Mouse (Mus musculus): ENCODE results near the gene Krtap3-1. TPM values are rescaled to one million over a fixed set of nuclear protein-coding genes. Genes with fewer than 3 reads are reported as not detected.

Krtap3-1 gene
- total and polyA plus RNA-seq, 2 experiments from 2014 or later: not detected

DNA sequence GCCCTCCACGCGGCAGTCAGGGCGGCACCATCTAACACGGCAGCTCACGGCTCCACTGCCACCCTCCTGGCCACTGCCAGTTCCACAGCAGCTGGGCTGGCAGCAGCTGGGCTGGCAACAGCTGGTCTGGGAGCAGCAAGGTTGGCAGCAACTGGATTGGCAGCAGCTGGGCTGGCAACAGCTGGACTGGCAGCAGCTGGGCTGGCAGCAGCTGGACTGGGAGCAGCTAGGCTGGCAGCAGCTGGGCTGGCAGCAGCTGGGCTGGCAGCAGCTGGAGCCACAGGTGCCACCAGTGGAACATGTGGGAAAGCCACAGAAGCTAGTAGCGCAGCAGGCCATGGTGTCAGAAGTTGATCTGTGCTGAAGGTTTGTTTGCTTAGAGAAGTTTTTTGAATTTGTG is 24.6 kb upstream of the Krtap3-1 start, which contains the start of gene Krtap1-3:
Krtap1-3 (minus strand) TSS at position 359 of the 400 bp plus-strand sequence.
- TF ChIP-seq CTCF (IDR thresholded peaks at IDR 0.05; ENCODE audit: low read depth) (no peak), EP300 (IDR thresholded peaks at IDR 0.05; ENCODE audit: low read depth) (no peak)
- Histone ChIP-seq H3K9ac (replicated peaks; ENCODE audit: low read depth, low read length) (no peak within 1 kb of the TSS), H3K4me1 (ENCODE audit: control insufficient read depth, insufficient read depth) (no peaks in the 10 kb centered on the region), H3K36me3 (replicated peaks; ENCODE audit: control insufficient read depth, insufficient read depth, low read length) (no peaks in the 10 kb centered on the region), H3K4me3 (ENCODE audit: low read depth, low read length) (no peak within 1 kb of the TSS), H3K27ac (ENCODE audit: low read depth) (no peak within 1 kb of the TSS), H3K4me2 (ENCODE audit: low read depth, low read length) (no peak within 1 kb of the TSS), H3K27me3 (ENCODE audit: control insufficient read depth, insufficient read depth, low read length) (no peaks in the 10 kb centered on the region), H3K9me3 (replicated peaks; ENCODE audit: control insufficient read depth, low read length) (no peaks in the 10 kb centered on the region)
- no peak for ATAC-seq (ENCODE audit: insufficient read depth, low read depth)
- 75% methylated on average over 6 of the region's 6 CpGs for WGBS
- no peak for DNase-seq (ENCODE audit: low spot score)

GRCm38 (mm10) chr11:99585096-99585495 is 18.7 kb upstream of the Krtap3-1 start:
- Histone ChIP-seq H3K27me3 (ENCODE audit: control insufficient read depth, insufficient read depth, low read length) (no peaks in the 10 kb centered on the region), H3K4me3 (ENCODE audit: low read depth, low read length) (no peak overlapping the region), H3K9ac (replicated peaks; ENCODE audit: low read depth, low read length) (no peak overlapping the region), H3K4me2 (ENCODE audit: low read depth, low read length) (no peak overlapping the region), H3K36me3 (replicated peaks; ENCODE audit: control insufficient read depth, insufficient read depth, low read length) (no peaks in the 10 kb centered on the region), H3K4me1 (ENCODE audit: control insufficient read depth, insufficient read depth) (no peaks in the 10 kb centered on the region), H3K9me3 (replicated peaks; ENCODE audit: control insufficient read depth, low read length) (no peaks in the 10 kb centered on the region), H3K27ac (ENCODE audit: low read depth) (no peak overlapping the region)
- no peak for ATAC-seq (ENCODE audit: insufficient read depth, low read depth)
- 72% methylated on average over 7 of the region's 7 CpGs for WGBS
- TF ChIP-seq CTCF (IDR thresholded peaks at IDR 0.05; ENCODE audit: low read depth): no peak
- TF ChIP-seq EP300 (IDR thresholded peaks at IDR 0.05; ENCODE audit: low read depth): no peak
- DNase-seq (ENCODE audit: low spot score): no peak

DNA sequence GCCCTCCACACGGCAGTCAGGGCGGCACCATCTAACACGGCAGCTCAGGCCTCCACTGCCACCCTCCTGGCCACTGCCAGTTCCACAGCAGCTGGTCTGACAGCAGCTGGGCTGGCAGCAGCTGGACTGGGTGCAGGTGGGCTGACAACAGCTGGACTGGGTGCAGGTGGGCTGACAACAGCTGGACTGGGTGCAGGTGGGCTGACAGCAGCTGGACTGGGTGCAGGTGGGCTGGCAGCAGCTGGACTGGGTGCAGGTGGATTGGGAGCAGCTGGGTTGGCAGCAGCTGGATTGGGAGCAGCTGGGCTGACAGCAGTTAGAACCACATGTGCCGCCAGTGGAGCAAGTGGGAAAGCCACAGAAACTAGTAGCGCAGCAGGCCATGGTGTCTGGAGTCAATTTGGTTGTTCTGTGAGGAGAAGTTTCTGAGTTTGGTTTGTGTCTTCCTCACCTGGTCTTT is 16.8 kb upstream of the Krtap3-1 start, which contains the start of gene Krtap1-4:
Krtap1-4 (minus strand) TSS at position 410 of the 460 bp plus-strand sequence.
- H3K27me3 ChIP-seq (ENCODE audit: control insufficient read depth, insufficient read depth, low read length): no peaks in the 10 kb centered on the region
- DNase-seq (ENCODE audit: low spot score): no peak
- H3K9me3 ChIP-seq (replicated peaks; ENCODE audit: control insufficient read depth, low read length): no peaks in the 10 kb centered on the region
- no peaks in the 10 kb centered on the region for H3K4me1 ChIP-seq (ENCODE audit: control insufficient read depth, insufficient read depth)
- H3K4me2 ChIP-seq (ENCODE audit: low read depth, low read length): no peak within 1 kb of the TSS
- no peaks in the 10 kb centered on the region for H3K36me3 ChIP-seq (replicated peaks; ENCODE audit: control insufficient read depth, insufficient read depth, low read length)
- TF ChIP-seq EP300 (IDR thresholded peaks at IDR 0.05; ENCODE audit: low read depth) (no peak), CTCF (IDR thresholded peaks at IDR 0.05; ENCODE audit: low read depth) (no peak)
- H3K4me3 ChIP-seq (ENCODE audit: low read depth, low read length): no peak within 1 kb of the TSS
- no peak for ATAC-seq (ENCODE audit: insufficient read depth, low read depth)
- H3K27ac ChIP-seq (ENCODE audit: low read depth): no peak within 1 kb of the TSS
- WGBS: 47% methylated on average over 4 of the region's 5 CpGs
- no peak within 1 kb of the TSS for H3K9ac ChIP-seq (replicated peaks; ENCODE audit: low read depth, low read length)

DNA sequence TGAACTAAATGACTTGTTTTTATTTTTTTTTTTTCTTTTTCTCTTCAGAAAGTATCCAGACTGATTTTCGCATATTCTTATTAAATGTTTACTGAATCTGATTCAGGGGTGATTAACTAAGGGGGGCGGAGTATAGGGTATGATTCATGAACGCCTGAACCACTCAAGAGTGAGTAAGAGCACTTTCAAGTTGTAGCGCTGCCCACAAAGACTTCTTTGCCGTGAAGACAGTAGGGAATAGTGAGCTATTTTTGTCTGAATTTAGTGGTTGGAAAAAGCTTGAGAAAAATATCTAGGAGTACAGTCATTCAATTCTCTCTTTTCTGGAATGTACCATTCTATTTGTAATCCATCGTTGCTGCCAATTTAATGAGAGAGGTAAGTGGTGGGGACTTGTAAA is 15.1 kb upstream of the Krtap3-1 start:
- 69% methylated on average over 6 of the region's 6 CpGs for WGBS
- H3K4me1 ChIP-seq (ENCODE audit: control insufficient read depth, insufficient read depth): no peaks in the 10 kb centered on the region
- no peak for DNase-seq (ENCODE audit: low spot score)

GRCm38 (mm10) chr11:99581051-99581450 is 14.6 kb upstream of the Krtap3-1 start:
- no peak for TF ChIP-seq EP300 (IDR thresholded peaks at IDR 0.05; ENCODE audit: low read depth)
- TF ChIP-seq CTCF (IDR thresholded peaks at IDR 0.05; ENCODE audit: low read depth): no peak
- H3K4me1 ChIP-seq (ENCODE audit: control insufficient read depth, insufficient read depth): no peaks in the 10 kb centered on the region
- H3K4me3 ChIP-seq (ENCODE audit: low read depth, low read length): no peak overlapping the region
- WGBS: 83% methylated on average over 5 of the region's 5 CpGs
- no peak overlapping the region for H3K9ac ChIP-seq (replicated peaks; ENCODE audit: low read depth, low read length)
- no peak overlapping the region for H3K27ac ChIP-seq (ENCODE audit: low read depth)
- ATAC-seq (ENCODE audit: insufficient read depth, low read depth): no peak
- H3K9me3 ChIP-seq (replicated peaks; ENCODE audit: control insufficient read depth, low read length): no peaks in the 10 kb centered on the region
- no peaks in the 10 kb centered on the region for H3K27me3 ChIP-seq (ENCODE audit: control insufficient read depth, insufficient read depth, low read length)
- no peak overlapping the region for H3K4me2 ChIP-seq (ENCODE audit: low read depth, low read length)
- DNase-seq (ENCODE audit: low spot score): no peak
- H3K36me3 ChIP-seq (replicated peaks; ENCODE audit: control insufficient read depth, insufficient read depth, low read length): no peaks in the 10 kb centered on the region

More for the DNA sequence above, 15.1 kb upstream of the Krtap3-1 start:
- TF ChIP-seq CTCF (IDR thresholded peaks at IDR 0.05; ENCODE audit: low read depth): no peak
- no peak for TF ChIP-seq EP300 (IDR thresholded peaks at IDR 0.05; ENCODE audit: low read depth)
- no peak overlapping the region for H3K4me2 ChIP-seq (ENCODE audit: low read depth, low read length)
- H3K36me3 ChIP-seq (replicated peaks; ENCODE audit: control insufficient read depth, insufficient read depth, low read length): no peaks in the 10 kb centered on the region
- H3K4me3 ChIP-seq (ENCODE audit: low read depth, low read length): no peak overlapping the region
- no peak for ATAC-seq (ENCODE audit: insufficient read depth, low read depth)
- H3K27ac ChIP-seq (ENCODE audit: low read depth): no peak overlapping the region
- no peak overlapping the region for H3K9ac ChIP-seq (replicated peaks; ENCODE audit: low read depth, low read length)
- no peaks in the 10 kb centered on the region for H3K9me3 ChIP-seq (replicated peaks; ENCODE audit: control insufficient read depth, low read length)
- H3K27me3 ChIP-seq (ENCODE audit: control insufficient read depth, insufficient read depth, low read length): no peaks in the 10 kb centered on the region

GRCm38 (mm10) chr11:99580636-99581035 is 14.2 kb upstream of the Krtap3-1 start, which contains the start of gene Krtap1-5:
Gene Krtap1-5, minus strand, starts transcription at chr11:99581016.
- 74% methylated on average over 5 of the region's 6 CpGs for WGBS
- H3K27me3 ChIP-seq (ENCODE audit: control insufficient read depth, insufficient read depth, low read length): no peaks in the 10 kb centered on the region
- ATAC-seq (ENCODE audit: insufficient read depth, low read depth) (no peak), DNase-seq (ENCODE audit: low spot score) (no peak)
- no peaks in the 10 kb centered on the region for H3K9me3 ChIP-seq (replicated peaks; ENCODE audit: control insufficient read depth, low read length)
- H3K4me2 ChIP-seq (ENCODE audit: low read depth, low read length): no peak within 1 kb of the TSS
- no peaks in the 10 kb centered on the region for H3K4me1 ChIP-seq (ENCODE audit: control insufficient read depth, insufficient read depth)
- H3K27ac ChIP-seq (ENCODE audit: low read depth): no peak within 1 kb of the TSS
- TF ChIP-seq CTCF (IDR thresholded peaks at IDR 0.05; ENCODE audit: low read depth): no peak
- TF ChIP-seq EP300 (IDR thresholded peaks at IDR 0.05; ENCODE audit: low read depth): no peak
- H3K36me3 ChIP-seq (replicated peaks; ENCODE audit: control insufficient read depth, insufficient read depth, low read length): no peaks in the 10 kb centered on the region
- no peak within 1 kb of the TSS for H3K4me3 ChIP-seq (ENCODE audit: low read depth, low read length)
- H3K9ac ChIP-seq (replicated peaks; ENCODE audit: low read depth, low read length): no peak within 1 kb of the TSS

Measured in heart, postnatal 0 days (tissue).